Mouse (Mus musculus) layer of hippocampus, postnatal 14 days (tissue): ENCODE measurements at regions not wholly inside any gene's neighbourhood (a gene's known extent, or its start where the extent isn't known, plus 50 kb on each side); places are given as distances from the start of the nearest gene placed in this dataset.

Experiments used
- DNase-seq, 2 experiments: peaks; one replicate each; pipeline ENCODE4 v3.0.0; 2021 to 2022; ENCODE audit warnings: low spot score in 2 of 2, mixed read lengths in 1 of 2

DNA sequence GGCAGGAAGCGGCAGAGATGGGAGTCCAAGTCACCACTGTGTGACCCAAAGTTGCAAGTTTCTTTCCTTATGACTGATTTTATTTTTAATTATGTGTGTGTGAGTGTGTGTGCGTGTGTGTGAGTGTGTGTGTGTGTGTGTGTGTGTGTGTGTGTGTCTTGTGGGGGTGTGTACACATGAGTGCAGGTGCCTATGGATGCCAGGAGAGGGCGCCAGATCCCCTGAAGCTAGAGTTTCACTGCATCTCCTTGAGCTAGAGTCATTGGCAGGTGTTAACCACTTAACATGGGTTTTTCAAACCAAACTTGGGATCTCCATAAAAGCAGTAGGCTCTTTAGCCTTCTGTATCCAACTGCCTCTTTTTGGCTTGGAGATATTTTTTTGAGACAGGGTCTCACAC is 156.2 kb upstream of the Sdk2 start:
- no peak for DNase-seq

DNA sequence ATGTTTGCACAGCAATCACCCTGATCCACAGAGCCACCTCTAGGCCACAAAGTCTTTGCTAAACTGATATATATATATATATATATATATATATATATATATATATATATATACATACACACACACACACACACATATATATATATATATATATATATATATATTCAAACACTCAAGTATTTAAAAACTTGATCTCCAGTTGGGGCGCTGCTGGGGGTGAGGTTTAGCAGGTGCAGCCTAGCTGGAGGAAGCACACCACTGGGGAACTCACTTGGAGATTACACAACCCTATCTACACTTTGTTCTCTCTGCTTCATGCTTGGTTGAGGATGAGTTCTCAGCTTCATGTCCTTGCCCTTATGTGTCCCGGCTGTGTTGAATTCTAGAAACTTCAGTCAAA is 153.6 kb upstream of the Sdk2 start:
- no peak for DNase-seq

DNA sequence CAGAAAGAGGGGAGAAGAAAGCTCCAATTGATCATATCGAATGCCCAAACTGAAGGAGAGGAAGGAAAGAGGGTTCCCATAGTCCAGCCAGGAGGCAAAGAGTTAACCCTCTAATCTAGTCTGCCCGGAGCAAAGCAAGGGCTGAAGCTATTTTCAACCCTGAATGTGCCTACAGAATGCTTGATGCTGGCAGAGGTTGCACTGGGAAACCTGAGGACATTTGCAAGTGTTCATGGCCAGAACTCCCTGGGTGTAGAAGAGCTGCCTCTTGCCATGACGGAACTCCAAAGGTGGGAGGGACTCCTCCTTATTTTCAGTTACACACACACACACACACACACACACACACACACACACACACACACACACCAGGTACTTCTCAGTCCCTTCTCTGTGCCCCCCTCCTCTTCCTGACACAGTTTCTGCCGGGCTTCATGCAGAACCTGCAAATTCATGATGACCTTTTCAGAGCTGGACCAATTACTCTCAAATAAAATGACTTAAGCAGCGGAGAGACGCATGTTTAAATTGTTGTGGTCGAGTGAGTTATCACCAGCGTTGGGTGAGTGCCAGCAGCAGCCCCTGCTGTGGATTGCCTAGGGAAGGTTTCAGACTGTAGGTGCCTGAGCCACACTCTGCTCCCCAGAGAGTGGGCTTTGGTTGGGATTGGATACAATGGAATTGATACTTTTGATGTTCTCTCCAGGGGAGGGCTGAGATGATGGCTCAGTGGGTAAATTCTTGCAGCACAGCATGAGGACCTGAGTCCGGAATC is 152.1 kb upstream of the Sdk2 start:
- DNase-seq: no peak

DNA sequence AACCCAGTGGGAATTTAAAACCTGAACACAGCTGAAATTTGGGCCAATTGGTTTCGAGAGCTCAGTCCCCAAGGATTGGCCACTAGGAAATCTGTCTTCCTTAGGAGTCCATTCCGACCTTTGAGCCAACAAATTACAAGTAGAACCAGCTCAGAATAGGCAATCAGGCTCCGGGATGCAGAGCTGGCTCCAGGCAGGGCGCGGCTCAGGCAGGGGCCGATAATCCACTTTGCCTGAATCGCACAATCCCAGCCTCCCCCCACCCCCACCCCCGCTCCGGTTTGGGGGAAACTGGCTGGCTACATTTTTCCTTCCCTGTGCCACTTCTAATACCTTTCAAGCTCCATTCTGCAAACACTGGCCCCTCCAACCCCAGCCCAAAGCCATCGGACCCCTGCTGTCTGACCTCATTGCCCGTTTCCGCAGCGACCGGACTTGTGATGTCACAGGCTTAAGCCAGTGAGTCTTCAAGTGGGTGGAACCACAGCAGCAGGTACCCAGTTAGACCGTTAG is 150.5 kb upstream of the Sdk2 start:
- DNase-seq: no peak

DNA sequence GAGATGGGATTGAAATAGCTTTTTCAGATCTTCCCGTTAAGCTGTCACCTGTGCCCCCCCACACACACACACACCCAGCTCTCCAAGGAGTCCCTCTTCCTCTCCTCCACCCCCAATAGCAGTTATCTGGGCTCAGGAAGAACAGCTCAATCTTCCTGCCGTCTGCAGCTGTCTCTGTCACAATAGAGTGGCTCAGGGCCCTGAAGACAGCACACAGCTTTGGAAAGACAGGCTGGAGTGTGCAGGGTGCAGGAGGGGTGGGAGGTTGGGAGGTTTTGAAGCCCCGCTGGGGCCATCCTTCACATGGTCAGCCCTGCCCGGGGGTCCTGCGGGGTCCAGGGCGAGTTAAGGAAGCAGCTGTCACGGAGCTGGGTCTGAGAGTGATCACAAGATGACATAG is 149.6 kb upstream of the Sdk2 start:
- no peak for DNase-seq

DNA sequence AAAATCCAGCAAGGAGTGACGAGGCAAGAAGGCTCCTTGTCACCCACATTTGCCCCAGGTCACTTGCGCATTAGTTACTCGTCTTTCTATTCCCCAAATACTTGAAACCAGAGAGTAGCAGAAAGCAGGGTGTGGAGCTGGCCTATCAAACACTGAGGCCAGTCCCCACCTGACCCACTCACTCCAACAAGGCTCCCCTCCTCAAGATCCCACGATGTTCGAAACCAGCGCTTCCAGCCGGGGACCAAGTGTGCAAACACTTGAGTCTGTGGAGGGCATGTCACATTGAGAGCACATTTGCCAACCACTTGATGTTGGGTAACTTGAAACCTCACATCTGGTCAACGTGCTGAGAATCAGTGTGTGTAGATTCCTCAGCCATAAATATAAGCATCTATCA is 148.4 kb upstream of the Sdk2 start:
- DNase-seq: no peak

DNA sequence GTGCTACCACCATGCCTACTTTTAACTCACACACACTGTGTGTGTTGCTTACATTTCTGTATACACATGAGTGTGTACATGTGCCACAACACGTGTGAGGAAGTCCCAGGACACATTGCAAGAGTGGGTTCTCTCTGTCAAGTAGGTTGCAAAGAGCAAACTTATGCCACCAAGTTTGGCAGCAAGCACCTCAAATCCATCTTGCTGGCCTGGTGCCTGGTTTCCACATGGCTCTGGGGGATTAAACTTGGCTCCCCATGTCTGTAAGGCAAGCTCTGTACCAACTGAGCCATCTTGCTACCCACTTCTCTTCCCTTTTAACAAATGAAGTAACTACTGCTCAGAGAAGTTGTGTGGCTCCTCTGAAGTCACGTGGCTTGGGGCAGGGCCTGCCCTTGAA is 145.3 kb upstream of the Sdk2 start:
- no peak for DNase-seq

DNA sequence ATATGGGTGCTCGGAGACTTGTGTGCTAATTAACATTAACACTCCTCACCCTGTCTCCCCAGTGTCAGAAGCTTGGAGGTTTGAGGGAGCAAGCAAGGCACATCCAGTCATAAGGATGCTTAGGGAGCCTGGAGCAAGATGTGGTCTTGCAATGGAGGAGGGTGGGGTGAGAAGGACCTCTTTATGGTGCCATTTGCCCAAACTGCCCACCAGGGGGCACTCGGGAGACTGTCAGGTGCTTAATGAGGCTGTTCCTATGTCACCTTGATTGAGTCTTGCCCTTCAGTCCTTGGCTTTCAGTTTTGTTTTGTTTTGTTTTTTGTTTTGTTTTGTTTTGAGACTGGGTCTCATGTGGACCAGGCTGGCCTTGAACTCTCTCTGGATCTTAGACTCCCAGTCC is 138.3 kb upstream of the Sdk2 start:
- DNase-seq: no peak

DNA sequence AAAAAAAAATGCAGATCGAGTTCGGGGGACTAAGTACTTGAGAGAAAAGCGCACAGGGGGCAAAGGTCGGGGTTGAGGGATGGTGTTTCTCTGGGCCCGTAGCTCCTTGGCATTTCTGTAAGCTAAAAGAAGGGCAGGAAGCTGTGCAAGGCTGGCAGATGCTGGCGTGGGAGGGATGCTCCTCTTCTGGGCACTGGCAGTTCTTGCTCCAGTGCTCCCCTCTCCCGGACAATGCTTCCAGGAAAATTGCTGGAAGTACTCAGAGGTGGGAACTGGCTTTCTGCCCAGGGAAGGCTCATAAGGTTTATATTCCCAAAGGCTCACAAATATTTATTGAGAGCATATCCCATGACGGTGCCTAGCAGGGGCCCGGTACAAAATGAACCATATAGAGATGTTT is 136.6 kb upstream of the Sdk2 start:
- no peak for DNase-seq

DNA sequence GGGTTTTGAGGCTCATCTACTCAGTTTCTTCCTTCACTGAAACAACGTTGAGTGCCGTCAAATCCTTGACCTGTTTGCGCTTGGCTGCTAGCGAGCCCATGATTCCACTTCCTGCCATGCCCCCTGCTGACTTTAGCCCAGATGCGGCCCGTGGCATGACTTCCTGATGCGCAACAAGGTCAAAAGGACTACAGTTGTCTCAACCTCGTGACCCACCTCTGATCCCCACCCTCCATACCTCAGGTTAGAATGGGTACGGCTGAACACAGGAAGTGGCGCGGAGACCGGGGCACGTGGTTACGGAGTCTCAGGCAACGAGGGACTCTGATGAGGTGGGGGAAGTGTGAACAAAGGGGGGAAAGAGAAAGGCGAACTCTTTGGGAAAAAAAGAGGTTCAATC is 135.6 kb upstream of the Sdk2 start:
- no peak for DNase-seq

DNA sequence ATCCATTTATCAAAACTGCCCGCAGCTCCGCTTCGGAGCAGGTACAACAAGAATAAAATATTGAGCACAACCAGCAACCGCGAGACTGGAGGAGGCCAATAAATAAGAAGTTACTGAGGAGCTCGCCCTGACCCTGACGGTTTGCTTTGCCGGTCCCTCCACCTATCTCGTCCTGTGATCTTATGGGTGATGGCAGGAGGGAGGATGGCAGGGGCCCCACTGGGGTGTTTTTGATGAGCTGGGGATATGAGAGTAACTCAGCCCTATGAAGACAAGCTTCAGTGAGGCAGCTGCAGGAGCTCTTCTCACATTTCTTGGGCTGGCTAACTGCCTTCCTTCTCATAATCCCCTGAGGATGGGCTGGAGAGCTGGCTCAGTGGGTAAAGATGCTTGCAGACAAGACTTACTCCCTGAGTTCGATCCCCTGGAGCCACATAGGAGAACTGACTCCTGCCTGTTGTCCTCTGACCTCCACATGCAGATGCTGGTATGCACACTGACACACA is 132.3 kb upstream of the Sdk2 start:
- DNase-seq: no peak

DNA sequence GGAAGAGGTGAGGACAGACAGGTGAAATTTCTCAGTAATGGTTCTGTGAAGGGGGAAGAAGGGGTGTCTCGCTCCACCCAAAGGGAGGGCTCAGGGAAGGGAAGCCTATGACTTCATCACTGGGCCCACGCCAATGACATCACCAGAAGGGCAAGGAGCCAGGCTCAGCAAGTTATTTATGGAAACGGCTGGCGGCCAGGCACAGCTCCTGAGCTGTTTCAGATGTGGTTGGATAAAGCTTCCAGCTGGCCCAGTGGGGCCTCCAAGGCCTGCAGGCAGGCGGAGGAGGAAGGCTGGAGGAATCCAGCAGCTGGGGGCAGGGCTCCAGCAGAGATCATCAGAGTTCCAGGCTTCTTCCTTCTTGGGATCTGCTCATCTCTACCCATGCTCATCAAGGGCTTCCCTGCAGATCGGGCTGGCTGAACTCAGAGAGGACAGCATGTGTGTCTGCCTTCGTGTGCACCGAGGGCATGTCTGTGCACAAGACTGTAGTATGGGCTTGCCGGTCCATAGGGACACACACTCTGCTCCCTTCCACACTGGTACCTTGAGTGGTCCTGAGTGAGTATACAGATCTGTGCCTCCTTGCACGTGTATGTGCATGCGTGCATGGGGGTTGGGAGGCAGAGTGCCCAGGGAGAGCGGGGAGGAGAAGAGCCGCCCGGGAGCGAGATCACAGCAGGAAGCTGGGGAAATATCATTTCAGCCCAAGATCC is 131.6 kb upstream of the Sdk2 start:
- DNase-seq: peak; percentile 90 to 94

DNA sequence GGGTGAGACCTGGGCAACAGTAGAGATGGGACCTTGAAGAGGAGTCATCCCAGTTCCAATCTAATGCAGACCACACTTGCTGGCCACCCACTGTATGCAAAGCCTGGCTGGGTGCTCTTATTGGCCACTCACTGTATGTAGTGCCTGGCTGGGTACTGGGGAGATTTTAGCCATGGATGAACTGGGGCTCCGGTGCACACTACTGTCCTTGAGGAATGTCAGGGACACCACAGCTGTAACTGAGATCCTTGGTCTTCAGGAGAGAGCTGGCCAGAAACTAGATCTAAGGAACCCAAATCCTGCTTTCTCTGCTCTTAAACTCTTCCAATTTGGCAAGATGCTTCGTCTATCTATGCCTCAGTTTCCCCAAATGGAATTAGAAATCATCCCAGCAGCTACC is 128.4 kb upstream of the Sdk2 start:
- DNase-seq: no peak

DNA sequence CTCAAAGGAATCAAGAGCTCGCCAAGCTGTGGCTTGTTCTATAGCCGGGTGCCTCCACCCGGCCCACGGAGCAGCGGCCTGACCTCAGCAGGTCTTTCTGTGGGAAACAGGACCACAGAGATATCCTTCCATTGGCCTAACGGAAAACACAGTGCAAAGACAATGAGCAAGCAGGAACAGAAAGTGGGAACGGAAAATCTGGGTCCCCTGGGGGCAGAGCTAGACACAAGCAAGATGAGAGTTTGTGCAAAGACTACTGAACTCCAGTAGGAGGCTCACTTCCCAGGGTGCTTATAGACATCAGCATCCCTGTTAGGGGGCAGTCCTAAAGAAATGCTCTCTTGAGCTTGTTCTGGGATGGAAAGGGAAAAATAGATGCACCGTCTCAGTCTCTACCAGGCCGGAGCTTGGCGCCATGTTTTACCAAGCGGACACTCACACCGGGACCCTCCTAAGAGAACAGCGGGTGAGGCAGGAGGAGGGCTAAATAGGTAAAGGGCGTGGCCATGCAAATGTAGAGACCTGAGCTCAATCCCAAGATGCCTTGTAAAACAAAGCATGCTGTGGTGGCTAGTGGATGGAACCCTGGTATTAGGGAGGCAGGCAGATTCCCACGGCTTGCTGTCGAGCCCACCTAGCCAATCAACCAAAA is 127.3 kb upstream of the Sdk2 start:
- DNase-seq: no peak

DNA sequence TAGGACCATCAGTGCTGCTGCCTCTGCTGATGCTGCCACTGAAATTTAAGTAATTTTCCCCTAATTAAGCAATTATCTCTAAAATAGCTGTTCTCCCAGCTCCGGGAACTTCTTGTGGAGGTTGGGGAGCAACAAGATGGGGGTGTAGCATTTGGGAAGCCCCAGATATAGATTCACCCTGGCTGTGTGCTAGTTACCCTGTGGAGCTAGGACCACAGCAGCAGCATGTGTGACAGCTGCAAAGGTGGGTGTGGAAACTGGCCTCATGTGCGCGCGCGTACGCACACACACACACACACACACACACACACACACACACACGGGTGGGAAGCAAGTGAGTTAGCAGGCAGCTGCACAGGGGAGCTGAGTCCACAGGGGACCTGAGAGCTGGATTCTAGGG is 126.2 kb upstream of the Sdk2 start:
- DNase-seq: no peak

DNA sequence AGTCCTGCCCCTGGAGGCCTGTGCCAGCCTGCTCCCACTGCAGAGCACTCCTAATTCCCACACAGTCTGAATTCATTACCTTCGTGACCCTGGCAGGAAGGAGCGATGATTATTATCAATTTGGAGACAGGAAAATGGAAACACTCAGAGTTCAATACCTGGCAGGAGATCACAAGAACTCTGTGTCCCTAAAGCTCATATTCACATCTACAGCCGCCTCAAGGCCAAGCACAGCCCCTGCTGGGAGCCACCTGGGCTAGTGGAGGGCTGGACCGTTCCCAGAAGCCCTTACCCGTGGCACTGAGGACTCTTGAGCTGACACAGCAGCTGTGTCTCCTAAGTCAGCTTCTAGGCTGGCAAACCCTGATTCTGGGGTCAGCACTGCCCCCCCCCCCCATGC is 124.8 kb upstream of the Sdk2 start:
- no peak for DNase-seq

DNA sequence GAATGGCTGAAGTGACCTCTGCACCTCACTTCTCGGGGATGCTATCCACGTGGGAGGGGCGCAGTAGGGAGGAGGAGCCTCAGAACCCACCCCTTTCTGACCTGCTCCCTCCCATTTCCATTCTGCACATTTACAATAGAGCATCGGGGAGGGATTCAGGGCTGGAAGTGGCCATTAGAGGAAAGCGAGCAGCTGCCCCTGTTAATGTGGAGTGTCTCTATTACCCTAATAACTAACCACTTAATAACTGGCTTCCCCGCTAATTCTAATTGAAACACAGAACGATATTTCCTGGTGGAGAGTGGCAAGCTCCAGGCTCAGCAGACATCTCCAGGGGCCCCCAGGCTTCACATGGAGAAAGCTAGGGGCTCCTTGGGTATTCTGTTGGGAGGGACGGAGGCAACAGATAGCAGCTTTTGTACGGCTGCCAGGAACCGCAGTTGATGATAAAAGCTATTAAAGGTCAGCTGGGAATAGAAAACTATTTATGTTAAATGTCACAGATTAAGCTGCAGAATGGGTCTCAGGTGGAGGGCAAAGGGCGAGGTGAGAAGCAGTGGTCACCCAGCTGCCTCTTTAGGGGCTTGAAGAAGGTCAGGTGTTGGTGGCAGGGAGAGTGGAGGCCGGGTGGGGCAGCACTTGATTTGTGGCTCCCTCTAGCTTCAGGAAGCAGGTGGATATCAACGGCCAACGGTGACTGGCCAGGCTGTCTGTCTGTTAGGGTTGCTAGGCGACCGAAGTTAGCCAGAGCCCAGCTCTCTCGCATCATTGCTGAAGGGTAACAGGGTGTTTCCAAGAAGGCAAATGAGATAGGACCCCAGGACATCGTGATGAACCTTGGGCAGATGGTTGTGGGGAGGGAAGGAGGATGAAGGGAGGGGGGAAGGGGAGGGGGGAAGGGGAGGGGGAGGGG is 118.4 kb upstream of the Sdk2 start:
- DNase-seq: no peak

DNA sequence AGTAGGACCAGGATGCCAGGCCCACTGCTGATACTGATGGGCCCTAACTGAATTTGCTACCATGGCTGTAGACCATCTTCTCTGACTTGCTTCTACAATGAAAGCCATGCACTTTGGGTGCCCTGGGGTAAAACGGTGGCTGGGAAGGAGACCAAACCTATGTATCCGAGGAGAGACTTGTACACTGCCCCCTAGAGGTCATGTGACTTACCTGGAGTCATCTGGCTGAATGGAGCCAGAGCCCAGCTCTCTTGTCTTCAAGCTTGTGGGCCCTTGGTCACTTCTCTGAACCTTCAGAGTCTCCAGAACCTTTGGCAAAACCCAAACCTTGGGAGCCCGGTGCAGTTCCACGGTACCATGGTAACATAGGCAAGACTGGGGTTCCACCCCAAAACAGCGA is 117.6 kb upstream of the Sdk2 start:
- no peak for DNase-seq

DNA sequence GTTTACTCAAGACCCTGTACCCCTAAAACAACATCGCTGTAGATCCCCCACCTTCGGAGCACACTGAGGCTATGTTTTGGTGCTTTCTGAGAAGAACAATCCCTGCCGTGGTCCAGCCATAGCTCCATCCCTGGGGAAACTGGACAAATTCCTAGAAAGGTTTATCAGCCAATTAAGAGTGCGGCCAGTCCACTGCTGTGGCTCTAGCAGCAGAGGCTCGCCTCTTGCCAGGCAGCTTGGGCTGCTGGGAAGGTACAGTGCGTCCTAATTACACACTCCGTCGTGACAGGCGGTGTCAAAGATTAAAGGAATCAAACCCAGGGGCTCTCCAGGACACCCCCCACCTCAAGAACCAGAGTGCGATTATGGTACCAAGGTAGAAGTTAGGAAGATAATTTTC is 116.4 kb upstream of the Sdk2 start:
- DNase-seq: peak in 1 of 2 experiments; percentile 37

DNA sequence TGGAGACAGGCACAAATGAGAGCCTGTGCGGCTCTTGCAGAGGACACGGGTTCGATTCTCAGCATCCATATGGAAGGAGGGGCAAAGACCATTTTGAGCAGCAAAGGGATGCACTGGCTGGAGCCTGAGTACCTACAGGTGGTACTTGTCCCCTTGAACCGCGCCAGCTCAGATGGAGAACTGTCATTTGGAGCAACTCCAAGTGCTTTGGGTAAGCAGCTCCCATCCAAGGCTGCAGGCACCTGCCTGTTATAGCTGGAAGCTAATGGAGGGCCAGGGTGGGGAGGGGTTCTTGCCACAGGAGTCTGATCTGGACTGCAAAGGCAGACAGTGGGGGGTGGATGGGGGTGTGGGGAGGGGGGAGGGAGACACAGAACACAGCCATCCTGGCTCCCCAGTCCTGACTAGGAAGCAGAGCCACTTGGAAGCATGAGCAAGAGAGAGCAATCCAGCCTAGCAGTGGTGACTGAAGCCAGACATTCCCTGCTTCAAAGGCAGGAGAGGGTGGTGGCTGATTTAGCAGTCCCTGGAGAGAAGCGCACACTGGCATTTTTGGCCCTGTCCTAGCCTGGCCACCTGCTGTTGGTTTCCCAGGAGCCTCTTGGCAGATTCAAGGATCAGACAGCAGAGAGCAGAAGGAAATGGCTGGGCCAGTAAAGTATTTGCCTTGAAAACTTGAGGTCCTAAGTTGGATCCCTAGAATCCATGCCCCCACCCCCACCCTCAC is 112.1 kb upstream of the Sdk2 start:
- no peak for DNase-seq
